Mouse (Mus musculus): ENCODE data around the gene Ankrd49. TPM values are rescaled to one million over a fixed set of nuclear protein-coding genes. Genes with fewer than 3 reads are reported as not detected.

Gene Ankrd49
- polyA plus RNA-seq, 1 experiment from 2014 or later, result 26.8 TPM

- Histone ChIP-seq H3K9ac (no peak overlapping the region), H3K4me2 (no peak overlapping the region), H3K36me3 (no peaks in the 10 kb centered on the region), H3K4me3 (no peak overlapping the region), H3K27ac (replicated peaks) (no peak overlapping the region), H3K4me1 (replicated peaks) (no peaks in the 10 kb centered on the region), H3K27me3 (no peaks in the 10 kb centered on the region), H3K9me3 (no peaks in the 10 kb centered on the region)
- ATAC-seq (ENCODE audit: low FRiP score, low read depth), result no peak
- WGBS, result 87% methylated on average over 4 of the region's 4 CpGs
These were observed 45.0 kb downstream of the Ankrd49 start for GRCm38 (mm10) chr9:14739498-14740150.

GRCm38 (mm10) chr9:14730941-14731541 is 53.6 kb downstream of the Ankrd49 start:
- ATAC-seq (ENCODE audit: low FRiP score, low read depth), result peak; percentile 63; the same call in 1 of the 2 replicates
- H3K9ac ChIP-seq, result no peak overlapping the region
- no peaks in the 10 kb centered on the region for H3K27me3 ChIP-seq
- peaks cover 7% of the 10 kb centered on the region for H3K4me1 ChIP-seq (replicated peaks)
- no peak overlapping the region for H3K4me2 ChIP-seq
- H3K27ac ChIP-seq (replicated peaks), result no peak overlapping the region
- WGBS, result 35% methylated on average over 9 of the region's 9 CpGs
- H3K4me3 ChIP-seq, result no peak overlapping the region
- no peaks in the 10 kb centered on the region for H3K36me3 ChIP-seq
- no peaks in the 10 kb centered on the region for H3K9me3 ChIP-seq

Other genes with a start within 250 kb of the Ankrd49 start
- gene Amotl1, start 139.8 kb downstream of the Ankrd49 start, polyA plus RNA-seq (2015; fragmentation: Nextera tagmentation; extraction: Ambion mirVana), result 8.1 and 8.4 TPM in 2 replicates
- 0.41 and 0.43 TPM in 2 replicates for gene Piwil4, start 44.1 kb downstream of the Ankrd49 start, polyA plus RNA-seq (2015; fragmentation: Nextera tagmentation; extraction: Ambion mirVana)
- 1.8 TPM in 2 replicates for gene Fut4, start 32.5 kb downstream of the Ankrd49 start, polyA plus RNA-seq (2015; fragmentation: Nextera tagmentation; extraction: Ambion mirVana)
- 2.7 and 4.2 TPM in 2 replicates for gene 1700012B09Rik, start 13.8 kb downstream of the Ankrd49 start, polyA plus RNA-seq (2015; fragmentation: Nextera tagmentation; extraction: Ambion mirVana)
- gene Mre11a, start 202 bp downstream of the Ankrd49 start, polyA plus RNA-seq (2015; fragmentation: Nextera tagmentation; extraction: Ambion mirVana), result 11.5 and 12.5 TPM in 2 replicates
- 1.6 TPM in 2 replicates for gene Gpr83, start 75.4 kb upstream of the Ankrd49 start, polyA plus RNA-seq (2015; fragmentation: Nextera tagmentation; extraction: Ambion mirVana)
- gene Izumo1r, start 119.1 kb upstream of the Ankrd49 start, polyA plus RNA-seq (2015; fragmentation: Nextera tagmentation; extraction: Ambion mirVana), result not detected in 2 replicates